Mouse (Mus musculus) G1E (cell line): ENCODE data around the gene Cd164.

ENCODE experiments used
- CTCF ChIP-seq: IDR thresholded peaks from 2 replicates; pipeline ENCODE4 v1.5.1; 2012; ENCODE audit warnings: low read depth, low read length, inconsistent platforms, mixed read lengths
- GATA1 ChIP-seq: IDR thresholded peaks from 2 replicates; pipeline ENCODE4 v1.6.1; 2012; ENCODE audit warnings: borderline replicate concordance, low read length, inconsistent platforms, mixed read lengths
- POLR2AphosphoS5 ChIP-seq: IDR thresholded peaks from 2 replicates; pipeline ENCODE4 v1.6.1; 2012; ENCODE audit warnings: low read depth, low read length, inconsistent platforms; ENCODE audit not compliant: insufficient replicate concordance
- TAL1 ChIP-seq: conservative IDR thresholded peaks from 2 replicates; pipeline ENCODE4 v1.6.1; 2012; ENCODE audit warnings: low read depth, low read length, inconsistent platforms, mixed read lengths

GRCm38 (mm10) chr10:41543844-41544243 is 24.6 kb downstream of the Cd164 start:
- TF ChIP-seq CTCF = no peak
- no peak for TF ChIP-seq TAL1
- TF ChIP-seq GATA1 = no peak
- no peak for TF ChIP-seq POLR2AphosphoS5
